Mouse (Mus musculus) adrenal gland, adult 18-20 months (tissue): ENCODE results near the gene Kansl1. TPM values are rescaled to one million over a fixed set of nuclear protein-coding genes. Genes with fewer than 3 reads are reported as not detected.
A peak's percentile ranks its signal among the peaks of the same experiment; 100 is the strongest.
"Not testable (repeated sequence)": the region's sequence is repeated elsewhere in the genome, so short reads cannot be mapped to it uniquely, and the experiment has no call there.

ENCODE experiments used
- DNase-seq, 2 experiments: peaks; one replicate each; pipeline ENCODE4 v3.0.0; 2021 to 2022; ENCODE audit warnings: low spot score in 2 of 2
- long read RNA-seq, 2 experiments: library from polyadenylated mRNA; stranded (forward); transcript quantifications; one replicate each; pipeline ENCODE4 v2.0.0; 2021
- total RNA-seq, 2 experiments: library from RNA; stranded (reverse); gene quantifications; 1 replicate in 1 of 2; 2 replicates in 1 of 2; pipeline ENCODE4 v1.2.3; 2021

Kansl1 gene
- 10 to 100 TPM; 49.9 to 52.7 TPM for total RNA-seq
- long read RNA-seq, experiment 1, full-length matches to known transcripts = 2 of 16 reads
- long read RNA-seq, experiment 1, partial matches to known transcripts = 6 of 16 reads
- long read RNA-seq, experiment 1, other reads (novel, unspliced or antisense) = 8 of 16 reads
- long read RNA-seq, experiment 2, partial matches to known transcripts = 7 of 12 reads
- long read RNA-seq, experiment 2, other reads (novel, unspliced or antisense) = 5 of 12 reads

DNA sequence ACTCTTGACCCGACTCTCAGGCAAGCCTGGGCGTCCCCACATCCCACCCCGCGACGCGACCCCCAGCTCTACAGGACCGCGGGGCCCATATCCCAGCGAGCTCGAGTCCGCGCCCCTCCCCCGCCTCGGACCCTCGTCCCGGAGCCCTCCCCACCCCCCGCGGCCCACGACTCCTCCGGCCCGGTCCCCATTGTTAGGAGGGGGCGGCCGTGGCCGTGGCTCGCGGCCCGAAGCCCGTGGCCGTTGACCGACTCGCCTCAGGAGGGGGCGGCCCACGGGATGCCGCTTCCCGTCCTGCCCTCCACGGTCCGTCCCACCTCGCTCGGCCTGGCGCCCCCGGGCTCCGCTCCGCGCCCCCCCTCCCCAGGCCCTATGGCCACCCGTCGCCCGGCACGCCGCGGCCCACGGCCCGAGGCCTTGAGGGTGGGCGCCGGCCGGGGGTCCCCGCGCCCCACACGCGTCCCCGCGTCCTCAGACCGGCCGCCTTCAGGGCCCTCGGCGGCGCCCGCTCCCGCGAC is at the start of gene Kansl1:
Gene Kansl1 (minus strand): TSS at position 111 of the 518 bp plus-strand sequence.
- DNase-seq = peak; percentile 29 to 49

DNA sequence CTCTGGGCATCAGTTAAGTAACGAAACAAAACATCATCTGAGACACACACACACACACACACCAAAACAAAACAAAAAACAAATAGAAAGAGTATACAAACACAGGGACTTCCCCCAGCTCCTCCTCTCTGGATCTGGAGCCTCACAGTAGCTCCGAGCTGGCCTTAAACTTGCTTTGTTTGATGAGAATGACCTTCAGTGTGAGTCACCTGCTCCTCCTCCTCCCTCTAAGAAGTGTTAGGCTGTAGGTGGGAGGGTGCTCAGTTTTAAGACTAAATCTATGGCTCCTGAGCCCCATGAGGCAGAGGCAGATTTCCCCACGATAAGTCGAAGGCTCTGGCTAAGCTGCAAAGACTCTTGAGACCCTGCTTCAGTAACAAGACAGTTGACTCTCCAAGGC is 43.8 kb upstream of the Kansl1 start:
- DNase-seq = peak in 1 of 2 experiments; percentile 9

DNA sequence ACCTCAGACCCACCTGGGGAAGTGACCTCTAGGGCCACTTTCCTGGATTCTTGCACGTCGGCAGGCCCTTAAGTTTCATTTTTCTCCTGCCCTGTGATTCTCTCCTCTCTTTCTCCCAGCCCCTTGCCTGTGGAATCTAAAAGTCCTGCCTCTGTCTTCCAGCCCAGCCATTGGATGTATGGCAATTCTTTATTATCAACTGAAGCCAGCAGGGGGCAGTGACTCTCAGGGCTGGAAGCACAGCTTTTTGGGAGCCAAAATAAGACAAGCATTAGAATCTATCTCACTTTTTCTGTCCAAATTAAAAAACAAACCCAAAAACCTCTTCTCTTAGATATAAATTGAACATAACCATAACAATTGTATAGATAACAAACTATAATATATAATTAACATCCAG is 41.9 kb upstream of the Kansl1 start:
- DNase-seq = no peak

DNA sequence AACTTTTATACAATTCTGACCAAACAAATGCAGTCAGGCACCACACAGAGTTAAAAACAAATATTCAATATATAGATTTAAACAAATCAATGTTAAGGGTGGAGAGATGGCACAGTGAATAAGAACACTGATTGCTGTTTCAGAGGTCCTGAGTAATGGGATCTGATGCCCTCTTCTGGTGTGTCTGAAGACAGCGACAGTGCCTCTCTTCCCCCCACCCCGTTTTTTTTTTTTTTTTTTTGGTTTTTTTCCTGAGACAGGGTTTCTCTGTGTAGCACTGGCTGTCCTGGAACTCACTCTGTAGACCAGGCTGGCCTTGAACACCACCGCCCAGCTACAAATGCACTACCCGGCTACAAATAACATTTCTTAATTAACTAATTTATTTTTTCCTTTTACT is 39.8 kb upstream of the Kansl1 start:
- DNase-seq = no peak

DNA sequence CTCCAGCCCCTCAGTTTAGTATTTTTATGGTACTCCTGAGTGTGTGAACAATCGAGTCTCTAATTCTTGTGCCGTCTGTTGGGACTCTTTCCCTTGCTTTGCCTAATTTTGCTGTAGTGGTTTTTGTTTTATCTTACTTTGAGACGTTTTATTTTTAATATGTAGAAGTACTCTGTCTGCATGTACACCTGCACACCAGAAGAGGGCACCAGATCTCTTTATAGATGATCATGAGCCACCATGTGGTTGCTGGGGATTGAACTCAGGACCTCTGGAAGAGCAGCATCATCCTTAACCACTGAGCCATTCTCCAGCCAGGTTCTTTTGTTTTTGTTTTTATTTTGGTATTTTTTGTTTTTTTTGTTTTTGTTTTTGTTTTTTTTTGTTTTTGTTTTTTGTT is 19.6 kb upstream of the Kansl1 start:
- DNase-seq = no peak

DNA sequence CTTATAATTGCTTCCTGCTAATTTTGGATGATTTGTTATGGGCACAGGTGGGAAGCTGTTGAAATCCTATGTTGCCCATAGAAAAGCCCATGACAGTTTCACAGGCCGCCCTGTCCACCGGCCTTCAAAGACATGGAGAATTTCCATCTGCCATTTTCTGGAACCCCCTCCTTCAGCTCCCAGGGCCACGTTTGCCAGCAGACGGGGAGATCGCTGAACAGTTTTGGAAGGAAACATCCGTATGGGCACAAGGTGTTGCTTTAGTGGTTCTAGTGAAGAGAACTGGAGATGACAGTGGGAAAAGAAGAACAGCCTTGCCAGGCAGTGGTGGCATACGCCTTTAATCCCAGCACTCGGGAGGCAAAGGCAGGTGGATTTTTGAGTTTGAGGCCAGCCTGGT is 13.3 kb upstream of the Kansl1 start:
- DNase-seq = no peak

DNA sequence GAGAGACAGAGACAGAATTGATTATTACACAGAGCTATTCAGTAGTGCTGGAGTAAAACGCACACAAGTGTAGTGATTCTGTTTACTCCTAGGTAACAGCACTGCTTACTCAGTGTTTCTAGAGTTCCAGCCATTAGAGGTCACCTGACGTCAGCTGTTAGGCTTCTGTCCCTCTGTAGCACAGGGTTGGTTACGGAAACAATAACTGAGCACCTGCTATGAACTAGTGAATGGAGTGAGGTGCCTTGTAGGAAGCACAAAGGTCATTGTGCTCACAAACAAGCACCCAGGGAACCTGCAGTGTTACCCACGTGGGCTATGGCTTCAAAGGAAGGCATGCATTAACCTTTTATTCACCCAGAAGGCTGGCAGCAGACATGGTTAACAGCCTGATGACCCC is 10.8 kb upstream of the Kansl1 start:
- no peak for DNase-seq

DNA sequence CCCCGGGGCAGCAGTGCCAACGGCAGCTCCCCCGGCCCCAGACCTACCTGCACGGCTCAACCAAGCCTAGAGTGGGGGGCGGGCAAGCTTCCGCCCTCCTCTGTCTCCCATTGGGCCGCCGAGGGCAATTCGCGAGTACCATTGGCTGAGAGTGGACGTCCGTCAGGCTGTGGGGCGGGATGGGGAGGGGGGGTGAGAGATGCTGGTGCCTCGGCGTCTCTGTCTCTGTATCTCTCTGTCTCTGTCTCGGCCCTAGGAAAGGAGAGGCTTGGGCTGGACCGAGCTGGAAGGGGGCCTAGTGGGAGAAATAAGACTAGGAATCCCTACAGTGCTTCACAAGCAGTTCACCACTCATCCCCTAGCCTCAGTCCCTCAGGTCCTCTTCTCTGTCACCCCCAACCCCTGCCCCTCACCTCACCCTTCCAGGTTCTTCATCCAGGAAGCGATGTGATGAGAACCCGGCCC is 742 bp upstream of the Kansl1 start:
- peak; percentile 86 to 88 for DNase-seq

DNA sequence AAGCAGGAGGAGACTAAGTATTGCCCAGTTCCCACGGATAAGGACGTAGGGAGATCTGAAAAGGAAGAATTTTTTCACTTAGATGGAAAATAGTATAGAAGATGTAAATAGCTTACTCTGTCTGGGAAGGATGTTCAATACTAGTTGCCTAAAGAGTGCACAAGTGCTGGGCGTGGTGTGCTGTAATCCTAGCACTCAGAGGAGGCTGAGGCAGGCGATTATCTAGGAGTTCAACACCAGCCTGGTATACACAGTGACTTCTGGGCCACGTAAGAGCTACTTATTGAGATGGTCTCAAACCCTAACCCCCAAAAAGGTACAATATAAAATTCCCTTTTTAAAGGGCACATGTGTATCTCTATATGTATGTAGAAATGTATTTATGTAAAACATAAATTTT is 963 bp downstream of the Kansl1 start:
- no peak for DNase-seq

DNA sequence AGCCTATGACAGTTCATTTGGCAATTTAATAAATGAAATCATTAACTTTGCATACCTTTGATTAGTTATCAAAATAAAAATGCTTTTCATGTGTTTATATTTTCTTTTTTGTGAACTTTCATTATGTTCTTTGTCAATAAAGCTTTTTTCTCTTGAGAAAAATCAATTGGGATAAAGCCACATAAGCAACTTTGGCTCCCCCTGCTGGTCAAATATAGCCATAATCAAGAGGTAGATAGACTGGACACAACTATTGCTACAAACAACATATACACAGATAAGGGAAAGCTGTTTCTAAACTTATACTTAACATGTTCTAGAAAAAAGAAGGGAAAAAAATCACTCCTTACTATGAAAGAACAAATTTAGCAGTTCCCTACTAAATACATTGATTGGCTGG is 7.1 kb downstream of the Kansl1 start:
- peak; percentile 46 to 58 for DNase-seq

DNA sequence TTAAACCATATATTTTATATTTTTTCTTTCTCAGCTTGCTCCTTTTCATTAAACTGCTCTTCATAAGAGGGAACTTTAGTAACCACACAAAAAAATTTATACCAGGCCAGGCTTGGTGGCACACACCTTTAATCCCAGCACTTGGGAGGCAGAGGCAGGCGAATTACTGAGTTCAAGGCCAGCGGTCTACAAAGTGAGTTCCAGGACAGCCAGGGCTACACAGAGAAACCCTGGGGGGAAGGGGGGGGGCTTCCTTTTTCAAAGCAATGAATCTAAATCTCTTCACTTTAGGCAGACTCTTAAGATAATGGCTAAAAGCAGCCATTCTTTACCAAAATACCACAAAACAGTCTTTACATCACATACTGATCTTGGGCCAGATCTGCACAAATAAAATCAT is 9.0 kb downstream of the Kansl1 start:
- no peak for DNase-seq

DNA sequence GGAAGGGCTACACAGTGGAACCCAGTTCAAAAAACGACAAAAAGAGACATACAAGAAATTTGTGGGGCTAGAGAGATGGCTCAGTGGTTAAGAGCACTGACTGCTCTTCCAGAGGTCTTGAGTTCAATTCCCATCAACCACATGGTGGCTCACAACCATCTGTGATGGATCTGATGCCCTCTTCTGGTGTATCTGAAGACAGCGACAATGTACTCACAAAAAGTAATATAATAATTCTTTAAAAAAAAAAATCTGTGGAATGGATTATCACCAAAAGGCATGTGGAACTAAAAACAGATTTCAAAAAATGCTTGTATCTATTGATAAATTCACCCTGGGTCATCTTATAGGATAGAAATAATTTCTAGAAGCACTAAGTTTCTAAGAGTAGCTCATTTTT is 10.2 kb downstream of the Kansl1 start:
- no peak for DNase-seq

DNA sequence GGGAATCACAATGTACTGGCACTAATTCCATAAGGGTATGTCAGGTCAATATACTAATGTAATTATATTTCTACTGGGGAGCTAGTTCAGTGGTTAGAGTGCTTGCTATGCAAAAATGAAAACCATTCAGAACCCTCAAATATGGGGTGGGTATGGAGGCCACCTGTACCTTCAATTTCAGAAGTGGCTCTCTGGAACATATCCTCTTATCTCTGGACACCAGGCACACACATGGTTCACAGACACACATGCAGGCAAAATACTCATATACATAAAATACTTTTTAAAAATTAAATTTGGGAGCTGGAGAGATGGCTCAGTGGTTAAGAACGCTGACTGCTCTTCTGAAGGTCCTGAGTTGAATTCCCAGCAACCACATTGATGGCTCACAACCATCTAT is 16.0 kb downstream of the Kansl1 start:
- DNase-seq = no peak

DNA sequence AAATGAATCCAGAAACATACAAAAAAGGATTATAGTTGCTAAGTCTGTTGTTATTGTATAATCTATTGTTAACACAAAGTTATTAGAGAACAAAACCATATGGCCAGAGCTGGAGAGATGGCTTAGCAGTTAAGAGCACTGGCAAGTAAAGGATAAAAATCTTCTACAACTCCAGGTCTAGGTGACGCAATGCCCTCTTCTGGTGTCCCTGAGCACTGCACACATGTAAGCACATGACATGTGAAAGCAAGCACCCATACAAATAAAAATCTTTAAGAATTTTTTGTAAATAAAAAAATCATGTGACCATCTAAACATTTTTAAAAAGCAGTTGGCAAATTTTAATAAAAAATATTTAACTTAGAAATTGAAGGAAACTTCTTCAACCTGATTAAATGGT is 17.4 kb downstream of the Kansl1 start:
- no peak for DNase-seq

DNA sequence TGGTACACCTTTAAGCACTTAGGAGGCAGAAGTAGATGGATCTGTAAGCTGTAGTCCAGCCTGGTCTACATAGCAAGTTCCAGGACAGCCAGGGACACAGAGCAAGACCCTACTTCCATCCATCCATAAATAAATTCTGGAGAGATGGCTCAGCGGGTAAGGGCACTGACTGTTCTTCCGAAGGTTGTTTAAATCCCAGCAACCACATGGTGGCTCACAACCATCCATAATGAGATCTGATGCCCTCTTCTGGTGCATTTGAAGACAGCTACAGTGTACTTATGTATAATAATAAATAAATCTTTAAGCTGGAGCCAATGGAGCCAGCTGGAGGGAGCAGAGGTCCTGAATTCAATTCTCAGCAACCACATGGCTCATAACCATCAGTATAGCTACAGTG is 20.2 kb downstream of the Kansl1 start:
- DNase-seq = not testable (repeated sequence)

DNA sequence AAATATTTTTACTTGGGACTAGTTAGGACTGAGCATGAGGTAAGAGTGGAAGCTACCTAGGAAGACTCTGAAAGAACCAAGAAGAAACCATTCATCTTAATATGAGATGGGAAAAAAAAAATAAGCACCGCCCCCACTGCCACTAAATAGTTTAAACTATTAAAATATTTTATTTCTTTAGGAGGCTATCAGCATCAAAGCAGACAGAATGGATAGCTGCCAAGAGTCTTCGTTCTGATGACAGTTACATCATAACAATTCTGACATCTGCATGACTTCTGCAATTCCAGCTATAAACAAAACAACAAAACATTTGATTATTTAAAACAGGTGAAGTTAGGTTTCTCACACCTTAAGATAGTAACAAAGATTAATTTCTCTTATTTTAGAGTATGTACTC is 23.1 kb downstream of the Kansl1 start:
- no peak for DNase-seq

DNA sequence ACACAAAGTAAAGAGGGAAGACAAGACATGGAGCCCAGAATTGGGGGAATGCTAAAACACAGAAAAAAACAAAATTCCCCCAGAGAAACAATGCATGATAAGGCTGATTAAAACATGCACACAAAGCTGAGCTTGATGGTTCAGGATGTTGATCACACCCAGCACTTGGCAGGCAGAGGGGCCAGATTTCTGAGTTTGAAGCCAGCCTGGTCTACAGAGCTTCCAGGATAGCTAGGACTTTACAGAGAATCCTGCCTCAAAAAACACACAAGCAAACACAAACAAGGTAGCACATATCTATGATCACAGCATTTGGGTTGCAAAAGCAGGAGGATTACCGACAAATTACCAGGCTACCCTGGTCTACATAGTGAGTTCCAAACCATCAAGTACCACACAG is 23.6 kb downstream of the Kansl1 start:
- no peak for DNase-seq

DNA sequence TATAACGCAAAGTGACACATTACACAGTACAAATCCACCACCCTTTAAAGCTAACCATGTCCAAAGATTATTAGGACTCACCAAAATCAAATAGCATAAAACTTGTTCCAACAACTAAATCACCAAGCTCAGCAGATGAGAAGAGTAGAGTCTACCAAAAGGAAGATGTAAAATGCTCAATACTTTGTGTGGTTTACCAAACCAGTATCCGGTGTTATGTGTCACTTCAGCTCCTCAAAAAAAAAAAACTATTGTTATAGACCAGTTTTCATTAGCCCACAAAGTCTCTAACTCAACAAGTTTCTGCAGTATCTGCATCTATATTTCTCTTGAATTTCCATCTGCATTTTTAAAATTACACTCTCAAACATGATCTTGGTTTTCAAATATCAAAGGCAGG is 25.3 kb downstream of the Kansl1 start:
- DNase-seq = no peak

DNA sequence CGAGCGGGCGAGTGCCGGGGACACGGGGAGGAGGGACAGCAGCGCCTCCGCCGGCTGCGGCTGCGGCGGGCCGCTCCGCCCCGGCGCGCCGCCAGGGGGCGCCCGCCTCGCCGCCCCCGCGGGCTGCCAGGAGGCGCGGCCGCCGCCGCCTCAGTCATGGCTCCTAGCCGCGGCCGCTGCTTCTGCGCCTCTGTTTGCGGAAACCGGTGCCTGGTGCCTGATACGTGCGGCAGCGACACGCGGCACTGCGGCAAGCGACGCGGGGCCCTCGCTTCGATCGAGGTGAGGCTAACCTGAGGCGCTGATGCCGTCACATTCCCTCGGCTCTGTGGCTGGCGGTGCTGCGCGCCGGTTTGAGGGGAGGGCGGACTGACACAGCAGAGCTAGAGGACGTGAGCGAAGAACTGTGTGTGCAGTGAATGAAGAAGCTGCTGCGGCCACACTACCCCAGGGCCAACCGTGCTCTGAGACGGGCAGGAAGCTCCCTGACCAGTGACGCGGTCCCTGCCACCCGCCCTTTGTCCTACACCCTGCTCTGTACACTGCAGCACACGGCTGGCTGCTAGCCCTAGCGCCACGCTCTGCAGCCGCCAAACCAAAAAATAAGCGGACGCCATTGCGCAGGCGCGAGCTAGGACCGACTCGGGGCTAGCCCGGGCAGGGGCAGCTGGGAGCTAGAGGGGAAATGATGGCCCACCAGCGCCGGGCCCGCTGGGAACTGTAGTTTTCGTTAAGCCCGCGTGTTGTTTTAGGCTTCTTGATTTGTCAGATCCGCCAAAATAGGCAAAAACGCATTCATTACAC is 26.1 kb downstream of the Kansl1 start:
- peak; percentile 87 to 89 for DNase-seq

DNA sequence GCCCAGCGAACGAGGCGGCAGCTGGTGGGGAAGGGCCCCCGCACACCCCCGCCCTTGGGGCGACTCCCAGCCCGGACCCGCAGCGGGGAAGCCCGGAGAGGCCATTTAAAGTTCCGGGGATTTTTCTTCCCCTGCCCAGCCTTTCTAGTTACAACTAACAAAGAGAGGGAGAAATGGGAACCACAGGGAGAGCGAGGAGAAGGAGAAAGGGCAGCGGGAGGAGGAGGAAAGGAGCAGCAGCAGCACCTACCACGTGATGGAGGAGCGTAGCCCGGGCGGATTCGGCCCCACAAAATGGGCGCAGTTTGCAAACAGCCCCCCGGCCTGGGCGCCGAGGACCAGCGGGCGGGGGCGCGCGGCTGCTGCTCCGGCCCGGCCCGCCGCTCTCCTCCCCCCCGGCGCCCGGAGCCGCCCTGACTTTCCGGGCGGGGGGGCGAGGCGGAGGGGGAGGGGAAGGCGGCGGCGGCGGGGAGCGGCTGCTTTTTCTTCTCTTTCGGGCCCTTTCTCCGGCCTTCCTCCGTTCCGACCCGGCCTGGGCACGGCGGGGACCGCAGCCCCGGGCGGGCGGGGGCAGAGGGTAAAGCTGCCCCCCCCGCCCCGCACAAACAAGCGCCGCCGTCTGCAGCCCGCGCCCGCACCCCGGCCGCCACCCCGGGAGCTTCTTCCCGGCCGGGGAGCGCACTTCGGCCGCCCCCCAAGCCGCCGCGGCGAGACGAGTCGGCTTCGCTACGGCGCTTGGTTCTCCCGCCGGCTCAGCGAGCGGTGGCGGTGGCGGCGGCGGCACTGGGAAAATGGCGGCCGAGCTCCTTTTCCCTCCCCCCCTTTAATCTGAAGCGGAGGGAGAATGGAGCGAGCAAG is 27.0 kb downstream of the Kansl1 start:
- DNase-seq = peak; percentile 68 to 72
